Mouse (Mus musculus) frontal cortex, postnatal 25 days (tissue): ENCODE data around the gene Arhgef25.

ENCODE experiments used
- DNase-seq, 2 experiments: peaks; one replicate each; pipeline ENCODE4 v3.0.0; 2022; ENCODE audit warnings: low spot score in 2 of 2

The Arhgef25 gene

GRCm38 (mm10) chr10:127186451-127186850 lies 3.4 kb downstream of the Arhgef25 start:
- no peak for DNase-seq

DNA sequence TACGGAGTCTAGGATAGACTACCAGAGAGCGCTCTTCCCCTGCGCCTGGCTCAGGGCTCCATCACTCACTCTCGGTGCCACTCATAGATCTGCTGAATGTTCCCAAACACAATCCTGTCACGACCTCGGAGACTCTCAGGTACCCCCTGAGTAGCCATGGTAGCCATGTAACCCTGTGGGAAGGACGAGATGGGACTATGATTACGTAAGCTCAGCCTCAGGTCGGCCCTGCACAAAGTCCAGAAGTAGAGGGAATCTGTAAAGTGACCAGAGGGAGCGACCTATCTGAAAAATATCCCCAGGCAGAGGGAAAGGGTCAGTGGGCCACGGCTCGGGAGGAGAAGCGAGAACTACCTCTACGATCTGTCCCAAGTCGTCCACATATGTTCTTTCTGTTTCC lies 4.4 kb downstream of the Arhgef25 start:
- DNase-seq: no peak

GRCm38 (mm10) chr10:127185101-127185500 lies 4.8 kb downstream of the Arhgef25 start:
- DNase-seq: no peak

- DNase-seq: no peak
Measured at GRCm38 (mm10) chr10:127183759-127184158, 6.1 kb downstream of the Arhgef25 start.

GRCm38 (mm10) chr10:127182624-127183023 lies 7.3 kb downstream of the Arhgef25 start:
- no peak for DNase-seq

GRCm38 (mm10) chr10:127181566-127181965 lies 8.3 kb downstream of the Arhgef25 start:
- DNase-seq: no peak

DNA sequence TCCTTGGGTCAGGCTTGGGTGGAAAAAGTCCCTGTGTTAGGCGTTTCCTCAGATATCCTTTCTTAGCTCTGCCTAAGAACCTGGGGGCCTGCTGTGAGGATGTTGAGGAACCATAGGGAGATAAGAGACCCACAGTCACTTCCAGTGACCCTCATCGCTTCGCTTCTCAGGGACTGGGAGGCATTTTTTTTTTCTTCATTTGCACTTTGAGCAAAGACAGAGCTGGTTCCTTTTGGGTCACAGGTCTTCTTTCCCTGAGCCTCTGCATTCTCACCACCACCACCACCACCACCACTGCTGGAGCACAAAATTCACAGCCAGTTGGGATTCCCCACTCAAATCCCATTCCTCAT lies 9.2 kb downstream of the Arhgef25 start:
- DNase-seq: no peak

DNA sequence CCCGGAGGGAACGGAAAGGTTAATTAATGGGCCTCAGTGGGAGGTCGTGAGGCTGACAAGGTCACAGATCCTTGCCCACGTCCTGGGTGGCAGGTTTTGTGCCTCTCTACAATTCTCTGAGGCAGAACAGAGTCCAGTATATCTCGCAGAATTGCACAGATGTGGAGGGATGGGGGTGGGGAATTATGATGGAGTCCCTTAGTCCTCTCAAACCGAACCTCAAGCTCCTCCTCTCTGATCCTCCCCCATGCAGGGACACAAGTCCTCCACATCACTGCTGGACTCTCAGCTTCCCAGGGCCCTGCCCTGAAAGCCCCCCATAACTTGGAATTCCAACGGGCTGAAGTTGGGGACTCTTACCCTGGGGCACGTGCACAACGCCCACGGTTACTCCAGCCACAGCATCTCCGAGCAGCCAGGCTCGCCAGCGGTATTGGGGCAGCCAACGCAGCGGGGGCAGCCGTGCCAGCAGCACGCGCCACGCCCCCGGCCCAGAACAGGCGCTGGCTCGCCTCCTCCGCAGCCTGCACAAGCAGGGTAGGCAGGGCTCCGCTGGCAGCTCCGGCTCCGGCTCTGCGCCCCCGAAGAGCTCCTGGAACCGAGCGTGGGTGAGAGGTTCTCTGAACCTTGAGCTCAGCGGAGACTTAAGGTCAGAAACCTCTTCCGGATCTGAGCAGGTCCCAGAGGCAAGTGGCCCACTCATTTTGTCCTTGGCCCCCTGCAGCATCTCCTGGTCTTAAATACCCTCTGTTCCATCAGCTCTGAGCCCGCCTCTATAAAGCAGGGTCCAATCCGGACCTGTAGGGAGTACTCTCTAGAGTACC lies 9.8 kb downstream of the Arhgef25 start, which contains the start of gene Slc26a10:
Gene Slc26a10, minus strand, starts transcription at position 775 of the 824 bp plus-strand sequence.
- DNase-seq: no peak

DNA sequence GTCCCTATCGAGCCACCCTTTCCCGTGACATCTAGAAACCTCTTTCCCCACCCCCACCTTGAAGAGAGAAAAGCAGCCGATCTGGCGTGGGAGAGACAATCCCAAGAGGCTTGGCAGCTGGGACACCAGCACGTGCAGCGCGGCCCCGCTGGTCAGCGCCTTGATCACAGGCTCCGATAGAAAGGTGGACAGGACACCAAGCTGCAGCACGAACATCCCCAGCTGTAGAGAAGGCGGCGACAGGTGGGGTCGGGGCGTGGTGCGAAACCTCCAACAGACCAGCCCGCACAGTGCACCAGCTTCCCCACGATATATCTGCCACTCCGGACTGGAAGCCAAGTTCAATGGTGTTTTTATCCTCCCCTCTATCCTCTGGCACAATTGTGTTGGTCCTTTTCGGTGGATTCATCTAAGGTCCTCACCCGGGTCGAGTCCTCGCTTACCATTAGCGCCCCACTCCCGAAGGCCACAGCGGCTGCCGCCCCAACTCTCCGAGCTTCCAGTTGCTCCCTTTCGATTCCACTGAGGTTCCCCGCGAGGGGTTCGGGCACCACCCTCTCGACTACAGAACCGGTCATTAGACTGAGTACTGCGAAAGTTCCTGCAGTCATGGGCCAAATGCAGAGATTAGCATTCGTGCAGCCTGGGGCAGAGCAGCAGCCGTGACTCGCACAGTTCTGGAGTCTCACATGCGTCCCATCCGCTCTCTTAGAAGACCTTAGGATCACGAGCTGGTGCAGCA lies 11.4 kb downstream of the Arhgef25 start:
- DNase-seq: no peak

- DNase-seq: peak; percentile 64 to 74
Measured at GRCm38 (mm10) chr10:127177719-127178118, 12.2 kb downstream of the Arhgef25 start.

DNA sequence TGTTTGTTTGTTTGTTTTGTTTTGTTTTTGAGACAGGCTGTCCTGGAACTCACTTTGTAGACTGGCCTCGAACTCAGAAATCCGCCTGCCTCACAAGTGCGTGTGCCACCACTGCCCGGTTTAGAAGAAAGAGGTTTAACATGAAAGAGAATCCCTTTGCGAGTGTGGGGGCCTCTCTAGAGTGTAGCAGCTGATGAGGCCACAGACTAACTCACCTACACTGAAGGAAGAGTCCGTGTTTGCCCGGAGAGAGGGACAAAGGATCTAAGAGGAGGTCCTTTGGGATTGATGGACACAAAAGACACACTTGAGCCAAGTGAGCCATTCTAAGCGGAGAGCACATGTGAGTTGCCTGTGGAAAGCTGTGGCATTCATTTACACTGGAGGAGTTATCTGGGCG lies 12.6 kb downstream of the Arhgef25 start:
- DNase-seq: no peak

- no peak for DNase-seq
Measured at GRCm38 (mm10) chr10:127176756-127177155, 13.1 kb downstream of the Arhgef25 start.

- no peak for DNase-seq
Measured at GRCm38 (mm10) chr10:127176228-127176627, 13.7 kb downstream of the Arhgef25 start.

GRCm38 (mm10) chr10:127174170-127174569 lies 15.7 kb downstream of the Arhgef25 start:
- DNase-seq: no peak

DNA sequence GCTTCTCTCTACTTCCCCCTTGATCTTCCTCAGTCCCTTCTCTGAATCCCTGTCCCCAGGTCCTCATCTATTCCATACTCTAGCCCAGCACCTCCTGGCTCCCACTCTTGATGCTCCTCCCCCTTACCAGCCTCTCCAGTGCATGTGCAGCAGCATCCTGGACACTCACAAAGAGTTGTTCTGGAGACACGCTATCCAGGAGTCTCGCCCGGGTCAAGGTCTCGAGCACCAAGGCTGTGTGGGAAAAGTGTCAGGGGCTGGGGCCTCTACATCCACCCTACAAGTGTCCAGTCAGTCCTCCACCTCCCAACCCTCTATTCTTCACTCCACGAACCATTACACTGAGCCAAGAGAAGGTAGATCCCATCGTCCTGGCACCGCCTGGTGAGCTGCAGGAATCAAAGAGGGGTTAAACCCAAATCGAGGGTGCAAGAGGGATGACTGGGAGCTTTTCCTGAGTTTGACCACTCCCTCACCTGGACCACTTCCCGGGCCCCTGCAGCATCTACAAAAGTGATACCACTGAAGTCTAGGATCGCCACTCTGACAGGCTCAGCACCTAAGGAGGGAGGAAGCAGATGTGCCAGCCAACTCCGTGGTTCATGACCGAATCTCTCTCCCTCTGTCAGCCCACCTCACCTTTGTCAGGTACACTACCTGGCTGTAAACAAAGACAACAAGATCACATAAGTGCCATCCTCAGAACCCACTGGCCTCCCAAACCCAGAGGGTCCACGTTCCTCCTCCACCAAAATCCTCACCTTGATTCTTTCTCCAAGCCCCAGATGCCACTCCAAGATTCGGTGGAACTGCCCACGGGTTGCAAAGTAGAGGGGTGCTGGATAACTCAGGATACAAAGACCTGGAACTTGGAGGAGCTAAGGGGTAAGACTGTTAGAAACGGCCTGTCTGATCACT lies 16.5 kb downstream of the Arhgef25 start:
- DNase-seq: no peak

- no peak for DNase-seq
Measured at GRCm38 (mm10) chr10:127171631-127172200, 18.2 kb downstream of the Arhgef25 start.

DNA sequence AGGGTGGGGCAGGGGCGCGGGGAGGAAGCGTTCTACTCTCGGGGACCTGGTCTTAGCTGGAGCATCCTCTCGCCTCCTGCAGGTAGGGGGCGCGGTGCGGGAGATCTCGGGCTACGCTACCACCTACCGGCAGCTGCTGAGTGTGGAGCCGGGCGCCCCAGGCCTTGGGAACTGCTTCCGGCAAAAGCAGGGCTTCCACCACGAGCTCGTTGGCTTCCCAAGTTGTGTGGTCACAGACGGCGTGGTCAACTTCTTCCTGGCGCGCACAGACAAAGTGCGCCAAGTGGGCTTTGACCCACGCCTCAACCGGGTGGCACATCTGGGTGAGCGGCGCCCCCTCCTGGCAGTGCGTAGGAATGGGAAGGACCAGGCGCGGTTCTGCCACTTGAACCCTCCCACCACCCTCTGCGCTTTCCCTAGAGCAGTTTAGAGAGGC lies 19.0 kb downstream of the Arhgef25 start:
- DNase-seq: peak in 1 of 2 experiments; percentile 57

DNA sequence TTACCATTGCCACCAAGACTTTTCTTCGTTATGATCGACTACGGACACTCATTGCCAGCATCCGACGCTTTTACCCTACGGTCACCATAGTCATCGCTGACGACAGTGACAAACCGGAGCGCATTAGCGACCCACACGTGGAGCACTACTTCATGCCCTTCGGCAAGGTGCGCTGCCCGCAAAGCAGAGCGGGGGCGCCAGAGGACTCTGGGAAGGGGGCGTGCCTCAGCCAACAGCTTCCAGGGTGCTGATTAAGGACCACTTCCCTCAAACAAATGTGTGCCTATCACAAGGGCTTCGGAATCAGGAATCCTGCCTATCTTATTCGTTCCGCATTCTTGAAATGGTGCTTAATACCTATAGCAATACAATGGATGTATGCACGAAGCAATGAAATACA lies 19.9 kb downstream of the Arhgef25 start:
- DNase-seq: no peak

GRCm38 (mm10) chr10:127167614-127168192 lies 22.2 kb downstream of the Arhgef25 start:
- DNase-seq: no peak

DNA sequence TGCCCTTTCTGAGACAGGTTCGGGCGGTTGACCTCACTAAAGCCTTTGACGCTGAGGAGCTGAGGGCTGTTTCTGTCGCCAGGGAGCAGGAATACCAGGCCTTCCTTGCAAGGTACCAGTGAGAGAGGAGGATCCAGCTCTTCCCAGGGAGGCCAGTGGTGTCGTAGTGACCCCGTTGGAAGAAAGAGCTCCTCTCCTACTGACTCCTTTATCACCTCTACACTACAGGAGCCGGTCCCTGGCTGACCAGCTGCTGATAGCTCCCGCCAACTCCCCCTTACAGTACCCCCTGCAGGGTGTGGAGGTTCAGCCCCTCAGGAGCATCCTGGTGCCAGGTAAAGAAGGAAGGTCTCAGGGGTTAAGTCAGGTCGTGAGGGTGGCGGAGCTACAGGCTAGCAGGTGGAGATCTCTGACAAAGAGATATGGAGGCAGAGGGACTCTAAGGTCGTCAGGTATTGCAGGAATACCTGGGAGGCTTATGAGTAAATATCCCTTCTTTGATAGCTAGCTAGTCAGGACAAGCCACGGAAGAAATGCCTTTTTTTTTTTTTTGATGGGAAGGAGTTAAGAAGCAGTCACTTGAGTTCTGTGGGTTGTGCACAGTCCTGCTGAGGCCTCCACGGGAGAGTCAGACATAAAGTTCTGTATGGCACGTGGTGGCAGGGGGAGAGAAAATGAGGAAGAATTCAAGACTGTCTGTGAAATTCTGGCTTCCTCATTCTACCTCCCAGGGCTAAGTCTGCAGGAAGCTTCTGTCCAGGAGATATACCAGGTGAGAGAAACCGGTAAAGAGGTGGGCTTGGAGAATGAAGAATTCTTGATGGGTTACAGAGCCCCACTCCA lies 22.9 kb downstream of the Arhgef25 start:
- no peak for DNase-seq
